Mouse (Mus musculus) neural tube, embryonic 14.5 days (tissue): ENCODE measurements at regions not wholly inside any gene's neighbourhood (a gene's known extent, or its start where the extent isn't known, plus 50 kb on each side); places are given as distances from the start of the nearest gene placed in this dataset.

Experiments used
- ATAC-seq: fragments of 200-750 bp; cut with Nextera tagmentation; 2 replicates; pipeline ENCODE4 v1.8.0; 2017; ENCODE audit warnings: low read depth, mild to moderate bottlenecking, moderate TSS enrichment, moderate library complexity
- H3K27ac ChIP-seq: fragments of 300-500 bp; sonication (generic); 2 replicates; pipeline ENCODE4 v1.5.1; 2014; ENCODE audit warnings: low read depth, mild to moderate bottlenecking, control low read depth, low read length, moderate library complexity, mixed read lengths
- H3K27me3 ChIP-seq: fragments of 300-500 bp; sonication (generic); 2 replicates; pipeline ENCODE4 v1.6.1; 2014; ENCODE audit warnings: low read length; ENCODE audit not compliant: control insufficient read depth, insufficient read depth
- H3K36me3 ChIP-seq: fragments of 300-500 bp; sonication (generic); 2 replicates; pipeline ENCODE4 v1.6.1; 2014; ENCODE audit warnings: low read length, mixed read lengths; ENCODE audit not compliant: control insufficient read depth, insufficient read depth
- H3K4me1 ChIP-seq: fragments of 300-500 bp; sonication (generic); 2 replicates; pipeline ENCODE4 v1.6.1; 2014; ENCODE audit warnings: low read length; ENCODE audit not compliant: control insufficient read depth, insufficient read depth
- H3K4me2 ChIP-seq: fragments of 300-500 bp; sonication (generic); 2 replicates; pipeline ENCODE4 v1.6.1; 2014; ENCODE audit warnings: mild to moderate bottlenecking, low read depth, low read length, control low read depth
- H3K4me3 ChIP-seq: fragments of 300-500 bp; sonication (generic); 2 replicates; pipeline ENCODE4 v1.5.1; 2014; ENCODE audit warnings: low read depth, low read length, control low read depth, mixed read lengths
- H3K9ac ChIP-seq: fragments of 300-500 bp; sonication (generic); replicated peaks from 2 replicates; pipeline ENCODE4 v1.6.1; 2014; ENCODE audit warnings: low read depth, mild to moderate bottlenecking, control low read depth, low read length, mixed read lengths
- H3K9me3 ChIP-seq: fragments of 300-500 bp; sonication (generic); 2 replicates; pipeline ENCODE4 v1.6.1; 2016; ENCODE audit warnings: low read length; ENCODE audit not compliant: control insufficient read depth
- WGBS: fragments of 180-500 bp; shearing (Covaris S2); extraction: QIAGEN DNeasy Blood & Tissue Kit; methylation state at CpG from one replicate; pipeline ENCODE4 v1.1.7; 2014; 5-methylcytosine and 5-hydroxymethylcytosine counted together

DNA sequence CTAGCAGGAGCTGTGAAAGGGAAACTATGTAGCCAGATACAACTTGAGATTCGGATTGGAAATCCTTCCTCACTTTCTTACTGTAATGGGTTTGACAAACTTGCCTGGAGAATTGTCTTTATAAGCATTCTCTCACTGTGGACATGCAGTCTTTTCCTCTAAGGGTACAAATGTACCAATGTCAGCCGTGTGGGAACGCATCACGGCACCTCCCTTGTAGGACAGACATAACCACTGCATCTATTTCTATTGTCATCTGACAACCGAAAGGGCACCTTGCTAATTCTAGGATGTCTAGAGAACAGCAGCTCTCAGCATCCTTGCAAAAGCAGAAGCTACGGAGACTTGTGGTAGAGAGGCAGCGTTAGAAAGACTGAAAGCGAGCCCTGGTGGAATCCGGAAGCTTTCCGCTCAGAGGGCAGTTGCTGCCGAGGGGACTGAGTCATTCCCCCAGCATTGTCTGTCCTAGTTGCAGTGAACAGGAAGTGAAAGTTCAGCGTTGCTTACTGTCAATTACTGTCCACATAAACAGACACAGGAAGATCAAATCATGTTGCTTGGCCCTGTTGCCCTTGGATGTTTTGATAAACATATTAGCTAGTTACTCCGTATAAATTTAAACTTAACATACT lies 83.5 kb upstream of the Hgf start:
- H3K9ac ChIP-seq = no peak overlapping the region
- ATAC-seq = peak; percentile 11; the same call in 1 of the 2 replicates
- no peak overlapping the region for H3K4me3 ChIP-seq
- WGBS = 68% methylated on average over 13 of the region's 13 CpGs
- H3K27me3 ChIP-seq = no peaks in the 10 kb centered on the region
- H3K9me3 ChIP-seq = no peaks in the 10 kb centered on the region
- H3K4me1 ChIP-seq = no peaks in the 10 kb centered on the region
- no peak overlapping the region for H3K4me2 ChIP-seq
- no peaks in the 10 kb centered on the region for H3K36me3 ChIP-seq
- no peak overlapping the region for H3K27ac ChIP-seq

DNA sequence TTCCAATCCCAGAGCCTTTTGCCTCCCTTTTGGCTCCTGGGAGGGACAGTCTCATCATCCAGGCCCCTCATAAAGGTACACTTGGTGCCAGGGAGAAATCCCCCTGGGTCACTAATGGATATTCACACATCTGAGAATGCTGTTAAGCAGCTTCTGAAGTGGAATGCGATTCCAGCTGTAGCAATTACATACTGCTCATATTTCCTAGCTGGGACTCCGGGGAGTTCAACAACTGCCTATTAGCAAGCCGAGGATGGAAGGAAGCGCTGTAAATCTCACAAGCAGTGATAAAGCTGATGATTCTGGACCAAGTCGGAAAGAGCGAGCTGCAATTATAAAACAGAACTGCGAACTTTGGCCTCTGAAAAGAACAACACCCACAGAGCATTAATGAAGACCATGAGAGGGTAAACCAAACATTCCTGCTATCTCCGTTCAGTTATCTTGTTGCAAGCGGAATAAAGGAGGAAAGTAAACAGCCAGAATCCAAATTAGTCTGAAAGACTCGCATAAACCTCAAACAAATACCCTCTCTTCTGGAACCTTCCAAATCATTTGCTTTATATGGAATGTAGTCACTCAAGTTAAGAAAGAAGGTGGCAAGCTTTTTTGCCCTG lies 82.8 kb upstream of the Hgf start:
- H3K36me3 ChIP-seq = no peaks in the 10 kb centered on the region
- H3K4me1 ChIP-seq = no peaks in the 10 kb centered on the region
- H3K9me3 ChIP-seq = no peaks in the 10 kb centered on the region
- no peak overlapping the region for H3K4me3 ChIP-seq
- H3K9ac ChIP-seq = no peak overlapping the region
- 34% methylated on average over 10 of the region's 10 CpGs for WGBS
- peak; percentile 74; the same call in 1 of the 2 replicates for ATAC-seq
- 0 out of 2 replicates have a peak overlapping the region, but pooled peaks have one; percentile 11 for H3K4me2 ChIP-seq
- H3K27me3 ChIP-seq = no peaks in the 10 kb centered on the region
- H3K27ac ChIP-seq = no peak overlapping the region

DNA sequence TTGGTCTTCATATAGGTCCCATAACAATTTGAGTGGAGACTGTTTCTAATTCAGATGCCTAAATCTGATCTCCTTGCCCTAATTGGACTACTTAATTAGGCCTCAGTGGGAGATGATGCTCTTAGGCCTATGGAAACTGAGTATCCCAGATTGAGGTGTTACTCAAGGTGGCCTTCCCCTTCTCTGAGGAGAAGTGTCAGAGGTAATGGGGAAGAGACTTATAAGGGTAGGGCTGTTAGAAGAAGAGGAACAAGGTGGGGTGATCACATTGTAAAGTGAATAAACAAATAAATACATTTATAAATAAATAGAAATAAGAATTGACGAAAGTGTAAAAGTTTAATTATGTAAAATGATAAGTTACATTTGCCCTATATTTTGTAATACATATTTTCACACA lies 65.3 kb upstream of the Hgf start:
- Histone ChIP-seq H3K36me3 (no peaks in the 10 kb centered on the region), H3K4me1 (no peaks in the 10 kb centered on the region), H3K27me3 (no peaks in the 10 kb centered on the region), H3K4me3 (no peak overlapping the region), H3K9ac (no peak overlapping the region), H3K4me2 (no peak overlapping the region), H3K27ac (no peak overlapping the region), H3K9me3 (no peaks in the 10 kb centered on the region)
- WGBS = 84% methylated on average over 1 of the region's 1 CpGs
- ATAC-seq = no peak

DNA sequence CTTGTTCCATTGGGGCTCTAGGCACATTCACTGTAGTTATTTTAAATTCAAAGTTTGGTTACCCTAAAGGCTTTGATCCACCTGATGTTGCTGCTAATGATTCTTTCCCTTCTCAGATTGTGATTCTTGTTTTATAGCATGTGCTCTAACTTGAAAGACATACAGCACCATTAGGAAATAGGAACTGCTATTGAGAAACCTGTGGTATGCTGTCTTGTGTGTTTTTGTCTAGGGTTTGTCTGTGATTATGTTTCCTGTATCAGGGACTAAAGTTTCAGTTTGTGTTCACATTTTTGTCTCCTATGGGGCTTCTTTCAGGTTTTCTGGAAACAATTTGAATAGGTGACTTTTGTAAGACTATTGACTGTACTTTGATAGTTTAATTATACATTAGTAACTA lies 63.5 kb upstream of the Hgf start:
- H3K9me3 ChIP-seq = no peaks in the 10 kb centered on the region
- no peak overlapping the region for H3K4me3 ChIP-seq
- H3K27me3 ChIP-seq = no peaks in the 10 kb centered on the region
- no peak overlapping the region for H3K4me2 ChIP-seq
- no peak overlapping the region for H3K27ac ChIP-seq
- no peak for ATAC-seq
- H3K36me3 ChIP-seq = no peaks in the 10 kb centered on the region
- no peaks in the 10 kb centered on the region for H3K4me1 ChIP-seq
- H3K9ac ChIP-seq = no peak overlapping the region

DNA sequence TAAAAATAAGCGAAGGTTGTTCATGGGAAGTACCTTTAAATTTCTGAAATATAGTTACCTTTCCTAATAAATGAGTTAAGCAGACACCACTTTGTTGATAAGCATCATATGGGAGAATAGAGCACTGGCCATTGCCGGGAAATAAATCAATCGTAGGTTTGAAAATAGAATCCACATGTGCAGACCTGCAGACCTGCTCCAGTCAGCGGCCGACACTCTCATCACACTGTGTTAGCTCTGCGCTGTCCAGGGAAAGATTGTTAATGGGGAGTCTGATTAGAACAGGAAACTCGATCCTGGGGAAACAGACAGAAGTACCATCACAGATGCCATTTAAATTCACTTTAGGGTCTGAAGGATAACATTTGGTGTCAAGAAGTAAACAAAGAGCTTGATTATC lies 53.4 kb upstream of the Hgf start:
- ATAC-seq = no peak
- WGBS = 81% methylated on average over 7 of the region's 7 CpGs
- H3K4me1 ChIP-seq = no peaks in the 10 kb centered on the region

More for the DNA sequence above, 53.4 kb upstream of the Hgf start:
- H3K4me3 ChIP-seq = no peak overlapping the region
- H3K4me2 ChIP-seq = no peak overlapping the region
- no peaks in the 10 kb centered on the region for H3K36me3 ChIP-seq
- no peaks in the 10 kb centered on the region for H3K27me3 ChIP-seq
- no peak overlapping the region for H3K9ac ChIP-seq
- no peak overlapping the region for H3K27ac ChIP-seq
- H3K9me3 ChIP-seq = no peaks in the 10 kb centered on the region
